Mouse (Mus musculus): ENCODE measurements around the gene Gm45233.
A peak's percentile ranks its signal among the peaks of the same experiment; 100 is the strongest.

DNA sequence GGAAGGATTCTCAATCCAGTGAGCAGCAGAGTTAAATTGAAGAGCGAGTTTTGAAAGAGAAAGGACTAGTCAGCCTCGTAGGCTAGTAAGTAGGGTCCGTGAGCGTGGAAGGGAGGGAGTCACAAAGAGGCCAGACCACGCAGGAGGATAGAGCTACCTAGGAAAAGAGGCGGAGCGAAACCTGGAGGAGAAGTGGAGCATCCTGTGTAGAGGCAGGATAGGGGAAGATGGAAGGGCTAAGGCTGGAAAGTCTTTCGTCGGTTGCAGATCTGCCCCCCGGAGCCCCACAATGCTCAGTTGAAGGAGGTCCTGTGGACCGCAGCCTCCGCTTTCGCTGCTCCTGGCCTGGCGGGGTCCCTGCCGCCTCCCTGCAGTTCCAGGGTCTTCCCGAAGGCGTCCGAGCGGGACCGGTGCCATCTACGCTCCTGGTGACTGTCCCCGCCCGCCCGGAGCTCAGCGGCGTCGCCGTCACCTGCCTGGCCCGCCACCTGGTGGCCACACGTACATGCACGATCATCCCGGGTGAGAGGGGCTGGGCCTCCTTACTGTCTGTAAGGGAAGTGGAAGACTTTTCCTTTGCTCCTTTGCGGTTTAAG lies 22.3 kb downstream of the Gm45233 start:
- TF ChIP-seq CTCF (IDR thresholded peaks at IDR 0.05; ENCODE audit: low read depth) (peak; percentile 95), EP300 (IDR thresholded peaks at IDR 0.05; ENCODE audit: low read depth) (no peak)

Data from liver, postnatal 0 days (tissue).